Mouse (Mus musculus) left cerebral cortex, adult 11 months (tissue): ENCODE data around the gene 2310034G01Rik.
A peak's percentile ranks its signal among the peaks of the same experiment; 100 is the strongest.

Experiments used
- DNase-seq: peaks from one replicate; pipeline ENCODE4 v3.0.0; 2022; ENCODE audit warnings: low spot score

2310034G01Rik gene

GRCm38 (mm10) chr19:46350168-46350932, at the start of gene 2310034G01Rik:
Gene 2310034G01Rik (minus strand): TSS chr19:46350302.
- DNase-seq: no peak

DNA sequence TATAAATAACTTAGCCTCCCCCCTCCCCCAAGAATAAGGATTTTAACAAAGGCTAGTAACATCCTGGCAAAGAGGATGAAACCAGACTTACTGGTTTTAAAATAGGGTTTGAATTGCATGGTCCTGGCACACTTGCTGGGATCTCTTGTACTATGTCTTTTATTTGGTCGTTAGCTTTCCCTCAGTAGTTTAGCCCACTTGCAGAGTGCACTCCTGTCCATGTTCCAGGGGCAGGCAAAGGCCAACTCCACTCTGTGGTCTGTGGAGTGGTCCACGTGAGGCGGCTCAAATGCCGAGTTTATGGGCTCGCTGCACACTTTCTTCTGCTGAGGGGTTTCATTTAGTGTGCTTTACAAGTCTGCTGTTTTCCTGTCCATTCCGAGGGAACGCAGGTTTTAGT, 49.8 kb upstream of the 2310034G01Rik start:
- DNase-seq: no peak

GRCm38 (mm10) chr19:46399372-46399771, 49.3 kb upstream of the 2310034G01Rik start:
- DNase-seq: no peak

DNA sequence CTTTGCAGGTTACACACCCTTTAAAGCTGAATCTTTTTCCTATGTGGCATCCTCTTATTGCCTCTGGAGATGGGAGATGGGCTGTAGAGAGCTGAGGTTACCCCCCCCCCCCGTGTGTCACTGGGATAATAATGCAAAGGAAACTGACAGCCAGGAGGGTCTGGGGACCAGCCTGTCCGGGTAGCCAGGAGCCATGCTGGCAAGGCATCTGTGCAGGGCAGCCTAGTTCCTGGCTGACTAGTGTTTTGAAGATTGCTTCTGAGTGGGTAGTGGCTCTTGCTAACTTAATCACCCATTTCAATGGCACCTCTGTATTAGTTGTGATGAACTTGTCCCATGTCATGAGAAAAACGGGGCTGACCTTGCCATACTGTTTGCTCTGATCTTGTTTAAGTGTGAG, 48.3 kb upstream of the 2310034G01Rik start:
- no peak for DNase-seq

DNA sequence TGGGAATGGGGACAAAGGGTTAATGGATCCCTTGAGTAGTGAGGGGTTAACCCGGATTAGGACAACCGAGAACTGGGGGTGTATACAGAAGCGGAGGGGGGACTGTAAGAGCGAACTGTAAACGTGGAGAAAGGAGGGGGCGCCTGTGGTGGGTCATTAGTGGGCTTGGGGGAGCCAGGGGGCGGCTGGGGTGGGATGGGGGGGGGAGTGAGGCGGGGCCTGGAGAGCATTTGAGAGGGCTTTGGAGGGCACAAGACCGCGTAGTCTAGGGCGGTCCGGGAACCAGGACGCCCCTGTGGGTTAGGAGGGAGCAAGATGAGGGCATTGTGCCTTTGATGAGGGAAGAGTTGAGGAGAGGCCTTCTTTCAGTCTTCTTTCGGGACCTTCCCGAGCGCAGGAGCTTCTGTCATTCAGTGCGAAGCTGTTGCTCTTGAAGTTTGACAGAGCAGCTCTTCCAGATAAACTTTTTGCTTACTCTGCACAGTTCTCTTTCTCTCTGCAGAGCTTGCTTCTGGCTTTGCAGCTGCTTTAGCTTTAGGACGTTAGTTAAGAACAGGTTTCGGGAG, 47.4 kb upstream of the 2310034G01Rik start:
- DNase-seq: no peak

GRCm38 (mm10) chr19:46396686-46397435, 46.8 kb upstream of the 2310034G01Rik start, which contains the start of gene Sufu:
Gene Sufu (plus strand): TSS chr19:46396896.
- peak; percentile 98 for DNase-seq

GRCm38 (mm10) chr19:46396109-46396508, 46.0 kb upstream of the 2310034G01Rik start:
- no peak for DNase-seq

DNA sequence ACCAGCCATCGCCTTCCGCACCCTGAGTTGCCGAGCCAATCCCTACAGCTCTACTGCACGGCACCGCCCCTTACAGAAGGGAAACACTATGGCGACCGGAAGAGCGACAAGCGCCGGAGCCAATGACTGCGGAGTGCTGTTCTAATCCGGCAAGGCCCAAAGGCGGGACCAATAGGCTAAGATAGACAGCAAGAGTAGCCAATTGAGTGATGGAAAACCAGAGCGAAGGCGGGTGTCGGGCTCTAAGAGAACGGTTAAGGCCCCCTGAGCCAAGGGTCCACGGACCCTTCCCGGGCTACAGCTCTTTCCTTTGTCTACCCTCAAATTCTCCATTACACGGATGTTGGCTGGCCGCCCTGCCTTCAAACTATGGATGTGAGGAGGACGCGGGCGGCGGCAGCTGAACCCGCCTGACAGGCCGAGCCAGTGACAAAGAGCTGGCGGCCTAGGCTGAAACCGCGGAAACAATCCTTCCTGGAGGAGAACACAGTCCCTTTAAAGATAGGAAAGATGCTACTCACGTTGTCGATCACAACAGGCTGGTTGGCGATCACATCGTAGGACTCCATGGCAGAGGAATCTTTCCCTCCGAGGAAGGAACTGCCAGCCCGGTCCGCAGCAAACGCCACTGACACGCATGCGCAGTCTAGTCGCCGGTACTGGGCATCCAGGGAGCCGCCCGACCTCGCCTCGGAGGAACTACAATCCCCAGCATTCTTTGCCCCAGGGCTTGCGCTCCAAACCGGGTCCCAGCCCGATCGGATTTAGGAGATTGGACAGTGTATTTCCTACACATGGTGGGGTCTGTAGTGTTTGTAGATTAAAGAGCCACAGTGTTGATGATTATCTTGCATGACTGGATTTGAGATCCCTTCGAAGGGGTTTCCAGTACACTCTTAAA, 45.3 kb upstream of the 2310034G01Rik start, which contains the start of gene Actr1a:
TSS of gene Actr1a (minus strand) at position 640 of the 901 bp plus-strand sequence.
- DNase-seq: peak; percentile 98

DNA sequence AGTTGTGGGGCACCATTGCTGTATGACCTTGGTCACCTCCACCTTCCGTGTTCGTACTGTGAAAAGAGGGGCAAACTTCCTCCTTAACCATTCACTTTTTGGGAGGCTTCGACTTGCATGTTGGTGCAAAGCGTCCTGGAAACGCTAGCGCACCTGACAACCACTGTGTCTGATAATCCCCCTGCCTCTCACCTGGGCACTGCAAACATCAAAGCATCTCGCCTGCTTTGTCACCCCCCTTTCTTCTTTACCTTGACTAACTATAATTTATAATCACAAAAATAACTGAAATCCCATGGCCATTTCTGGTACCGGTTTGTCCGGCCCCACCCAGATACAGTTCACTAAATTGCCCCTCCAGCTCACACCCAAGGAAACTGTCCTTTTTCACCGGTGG, 44.6 kb upstream of the 2310034G01Rik start:
- DNase-seq: no peak

DNA sequence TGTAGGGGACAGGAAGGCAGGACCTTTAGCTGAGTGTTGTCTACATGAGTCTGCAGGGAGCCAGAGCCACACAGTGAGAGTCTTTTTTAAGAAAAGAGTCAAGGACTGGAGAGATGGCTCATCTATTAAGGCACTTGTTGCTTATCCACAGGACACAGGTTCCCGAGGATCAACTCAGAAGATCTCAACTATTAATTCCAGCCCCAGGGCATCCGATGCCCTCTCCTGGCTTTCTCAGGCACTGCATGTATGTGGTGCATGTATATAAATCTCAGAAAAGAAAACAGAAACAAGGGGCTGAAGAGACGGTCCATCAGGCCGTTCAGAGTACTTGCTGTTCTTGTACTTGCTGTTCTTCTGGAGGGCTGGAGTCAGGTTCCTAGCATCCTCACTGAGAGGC, 41.9 kb upstream of the 2310034G01Rik start:
- no peak for DNase-seq

DNA sequence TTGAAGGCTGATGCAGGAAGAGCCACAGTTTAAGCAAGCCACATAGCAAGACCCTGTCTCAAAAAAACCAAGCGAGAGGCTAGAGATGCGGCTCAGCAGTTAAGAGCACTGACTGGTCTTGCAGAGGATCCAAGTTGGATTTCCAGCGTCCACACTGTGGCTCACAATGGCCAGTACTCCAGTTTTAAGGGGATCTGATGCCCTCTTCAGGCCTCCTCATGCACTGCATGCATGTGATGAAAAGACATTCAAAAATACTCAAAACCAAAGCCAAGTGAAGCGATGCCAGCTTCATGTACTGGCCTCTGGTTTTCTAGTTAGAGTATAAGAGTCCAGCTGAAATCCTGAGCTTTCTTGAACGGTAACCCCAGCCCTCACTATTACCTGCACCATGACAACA, 39.8 kb upstream of the 2310034G01Rik start:
- no peak for DNase-seq

GRCm38 (mm10) chr19:46382275-46382674, 32.2 kb upstream of the 2310034G01Rik start:
- DNase-seq: no peak

DNA sequence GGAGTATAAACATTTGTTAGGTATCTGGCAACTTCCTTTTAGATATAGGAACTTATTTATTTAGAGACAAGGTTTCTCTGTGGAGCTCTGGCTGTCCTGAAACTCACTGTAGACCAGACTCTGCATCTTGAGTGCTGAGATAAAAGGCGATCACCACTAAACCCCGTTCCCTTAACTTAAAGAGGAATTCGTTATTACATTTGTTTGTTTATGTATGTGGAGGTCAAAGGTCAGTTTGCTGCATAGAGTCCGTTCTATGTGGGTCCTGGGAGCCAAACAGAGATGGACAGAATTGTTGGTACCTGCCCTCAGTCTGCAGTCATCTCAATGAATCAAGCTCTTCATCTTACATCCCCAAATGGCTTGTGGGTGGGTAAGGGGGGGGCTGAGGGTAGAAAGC, 25.8 kb upstream of the 2310034G01Rik start:
- no peak for DNase-seq

- no peak for DNase-seq
Observed at GRCm38 (mm10) chr19:46375489-46375888, 25.4 kb upstream of the 2310034G01Rik start.

DNA sequence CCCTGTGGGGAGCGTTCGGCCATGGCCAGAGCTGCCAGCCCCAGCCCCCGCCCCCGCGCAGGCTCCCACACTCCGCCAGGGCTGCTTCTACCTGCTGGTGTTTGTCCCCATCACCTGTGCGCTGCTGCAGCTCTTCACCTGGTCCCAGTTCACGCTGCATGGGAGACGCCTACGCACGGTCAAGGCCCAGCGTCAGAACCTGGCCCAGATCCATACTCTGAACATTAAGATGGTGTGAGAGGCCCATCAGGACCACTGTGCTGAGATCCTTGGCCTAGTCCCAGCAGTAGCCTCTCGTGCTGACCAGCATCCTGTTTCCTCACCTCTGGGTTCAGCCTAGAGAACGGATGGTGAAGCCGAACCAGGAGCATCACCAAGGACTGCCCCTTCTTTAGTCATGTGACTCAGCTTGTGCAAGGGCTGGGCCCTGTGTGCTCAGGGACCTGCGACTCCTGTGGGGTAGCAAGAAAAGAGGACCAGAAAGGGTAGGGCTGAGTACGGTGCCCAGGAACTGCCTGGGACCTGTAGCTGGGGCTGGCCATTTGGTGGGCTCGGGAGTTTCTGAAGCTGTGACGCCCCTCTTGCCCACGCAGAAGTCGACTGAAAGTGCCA, 24.5 kb upstream of the 2310034G01Rik start:
- no peak for DNase-seq

GRCm38 (mm10) chr19:46369204-46369603, 19.1 kb upstream of the 2310034G01Rik start:
- DNase-seq: no peak

GRCm38 (mm10) chr19:46367798-46368590, 17.9 kb upstream of the 2310034G01Rik start:
- DNase-seq: no peak

GRCm38 (mm10) chr19:46363294-46364009, 13.3 kb upstream of the 2310034G01Rik start:
- no peak for DNase-seq

DNA sequence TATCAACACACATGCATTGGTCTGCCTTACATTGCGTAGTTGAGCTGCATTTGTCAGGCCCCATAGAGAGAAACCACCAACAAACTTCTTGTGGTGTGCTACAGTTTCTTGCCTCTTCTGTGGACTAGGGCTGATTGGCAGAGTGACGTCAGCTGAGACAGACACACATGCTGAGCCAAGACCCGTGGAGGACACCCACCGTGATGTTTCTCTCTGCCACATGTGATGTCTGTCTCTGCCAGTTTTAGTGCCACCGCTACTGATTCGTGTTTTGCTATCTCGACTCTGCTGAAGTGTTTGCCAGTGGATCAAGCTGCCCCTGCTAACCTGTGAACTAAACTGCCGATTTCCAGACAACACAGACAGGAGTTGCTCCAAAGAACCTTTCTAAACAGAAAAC, 12.0 kb upstream of the 2310034G01Rik start:
- no peak for DNase-seq

DNA sequence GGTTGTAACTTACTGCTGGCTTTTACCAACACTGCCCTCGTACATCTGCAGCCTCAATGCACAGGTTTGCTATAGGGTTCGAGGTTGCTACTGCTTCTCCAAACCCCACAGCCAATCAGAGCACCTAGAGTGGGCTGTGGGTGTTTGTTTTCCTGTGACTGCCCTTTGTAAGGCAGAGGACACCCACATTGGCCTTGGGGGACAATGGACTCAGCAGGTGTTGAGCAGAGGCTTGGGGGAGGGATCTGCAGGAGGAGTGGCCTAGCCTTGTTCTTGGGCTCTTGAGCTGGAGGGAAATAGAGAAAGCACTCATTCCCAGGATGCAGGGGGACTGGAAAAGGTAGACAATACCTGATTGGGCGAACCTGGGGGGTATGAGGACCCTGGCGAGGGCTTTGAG, 8.3 kb upstream of the 2310034G01Rik start:
- DNase-seq: no peak
